Mouse (Mus musculus) E14TG2a.4 (cell line): ENCODE measurements around the gene Lbp.

Experiments
- H3K27me3 ChIP-seq: 2 replicates; pipeline ENCODE4 v1.6.1; 2014; ENCODE audit warnings: low read length, control low read depth; ENCODE audit not compliant: insufficient read depth
- H3K36me3 ChIP-seq: 2 replicates; pipeline ENCODE4 v1.6.1; 2014; ENCODE audit warnings: low read length, control low read depth; ENCODE audit not compliant: insufficient read depth
- H3K4me1 ChIP-seq: replicated peaks from 2 replicates; pipeline ENCODE4 v1.6.1; 2014; ENCODE audit warnings: low read depth, low read length, control low read depth
- H3K4me3 ChIP-seq: replicated peaks from 2 replicates; pipeline ENCODE4 v1.5.1; 2014; ENCODE audit warnings: mild to moderate bottlenecking, low read length
- H3K9me3 ChIP-seq: 2 replicates; pipeline ENCODE4 v1.6.1; 2014; ENCODE audit warnings: low read length, control low read depth
- CTCF ChIP-seq: conservative IDR thresholded peaks from 2 replicates; pipeline ENCODE4 v1.5.1; 2014; ENCODE audit warnings: low read length
- NANOG ChIP-seq: IDR thresholded peaks from 2 replicates; pipeline ENCODE4 v1.6.1; 2014; ENCODE audit warnings: borderline replicate concordance, low read length, mixed read lengths
- POU5F1 ChIP-seq: IDR thresholded peaks from 2 replicates; pipeline ENCODE4 v1.6.1; 2014; ENCODE audit warnings: low read length, borderline replicate concordance

Gene Lbp

GRCm38 (mm10) chr2:158361678-158362320 lies 55.5 kb downstream of the Lbp start:
- Histone ChIP-seq H3K9me3 (no peaks in the 10 kb centered on the region), H3K36me3 (peaks cover 42% of the 10 kb centered on the region), H3K4me3 (peak overlapping the region; percentile 100; the same call in 1 of the 2 replicates), H3K27me3 (no peaks in the 10 kb centered on the region; the same call in 1 of the 2 replicates), H3K4me1 (peaks cover 42% of the 10 kb centered on the region)
- TF ChIP-seq CTCF (peak; percentile 18; the same call in 1 of the 2 replicates), NANOG (no peak)

GRCm38 (mm10) chr2:158364175-158364574 lies 57.9 kb downstream of the Lbp start:
- no peak overlapping the region for H3K4me3 ChIP-seq
- H3K36me3 ChIP-seq: peaks cover 18% of the 10 kb centered on the region
- no peaks in the 10 kb centered on the region; the same call in 1 of the 2 replicates for H3K27me3 ChIP-seq
- TF ChIP-seq CTCF: no peak
- no peak for TF ChIP-seq NANOG
- TF ChIP-seq POU5F1: no peak
- H3K9me3 ChIP-seq: no peaks in the 10 kb centered on the region
- peaks cover 18% of the 10 kb centered on the region for H3K4me1 ChIP-seq

- Histone ChIP-seq H3K4me1 (peaks cover 18% of the 10 kb centered on the region), H3K9me3 (no peaks in the 10 kb centered on the region), H3K36me3 (peaks cover 7% of the 10 kb centered on the region), H3K27me3 (no peaks in the 10 kb centered on the region; the same call in 1 of the 2 replicates), H3K4me3 (no peak overlapping the region)
- TF ChIP-seq NANOG (no peak), POU5F1 (no peak), CTCF (no peak)
Observed at GRCm38 (mm10) chr2:158365099-158365850, 59.0 kb downstream of the Lbp start.

GRCm38 (mm10) chr2:158367654-158368053 lies 61.4 kb downstream of the Lbp start:
- Histone ChIP-seq H3K9me3 (no peaks in the 10 kb centered on the region), H3K27me3 (peaks cover under 1% of the 10 kb centered on the region; the same call in 1 of the 2 replicates), H3K4me3 (no peak overlapping the region), H3K4me1 (peaks cover 24% of the 10 kb centered on the region), H3K36me3 (no peaks in the 10 kb centered on the region)
- TF ChIP-seq CTCF: no peak

- no peaks in the 10 kb centered on the region for H3K36me3 ChIP-seq
- peaks cover 7% of the 10 kb centered on the region for H3K27me3 ChIP-seq
- H3K4me1 ChIP-seq: peaks cover 24% of the 10 kb centered on the region
- H3K9me3 ChIP-seq: no peaks in the 10 kb centered on the region
- no peak for TF ChIP-seq NANOG
- TF ChIP-seq POU5F1: no peak
- TF ChIP-seq CTCF: no peak
- no peak overlapping the region for H3K4me3 ChIP-seq
Observed at GRCm38 (mm10) chr2:158368313-158368712, 62.0 kb downstream of the Lbp start.

- no peaks in the 10 kb centered on the region for H3K36me3 ChIP-seq
- TF ChIP-seq POU5F1 (no peak), CTCF (no peak), NANOG (no peak)
- H3K27me3 ChIP-seq: peaks cover 20% of the 10 kb centered on the region
- H3K9me3 ChIP-seq: no peaks in the 10 kb centered on the region
- H3K4me1 ChIP-seq: peaks cover 24% of the 10 kb centered on the region
- H3K4me3 ChIP-seq: 0 out of 2 replicates have a peak overlapping the region, but pooled peaks have one; percentile 20
Observed at GRCm38 (mm10) chr2:158369474-158370172, 63.3 kb downstream of the Lbp start.

GRCm38 (mm10) chr2:158370173-158370550 lies 63.9 kb downstream of the Lbp start:
- no peak for TF ChIP-seq POU5F1
- TF ChIP-seq NANOG: no peak
- TF ChIP-seq CTCF: no peak
- H3K4me3 ChIP-seq: 0 out of 2 replicates have a peak overlapping the region, but pooled peaks have one; percentile 20
- H3K4me1 ChIP-seq: peaks cover 27% of the 10 kb centered on the region
- no peaks in the 10 kb centered on the region for H3K9me3 ChIP-seq
- H3K36me3 ChIP-seq: no peaks in the 10 kb centered on the region
- H3K27me3 ChIP-seq: peaks cover 22% of the 10 kb centered on the region

- TF ChIP-seq NANOG (no peak), CTCF (no peak)
- Histone ChIP-seq H3K9me3 (no peaks in the 10 kb centered on the region), H3K4me1 (peaks cover 53% of the 10 kb centered on the region), H3K36me3 (peaks cover 7% of the 10 kb centered on the region), H3K4me3 (no peak overlapping the region), H3K27me3 (peaks cover 36% of the 10 kb centered on the region)
Observed at GRCm38 (mm10) chr2:158373061-158373460, 66.8 kb downstream of the Lbp start.
